Comparison of ENCODE assay signal across 8 mouse cellular contexts in genomic region chr11:94265134-94265785, GRCm38 (mm10). TPM values are rescaled to one million over a fixed set of nuclear protein-coding genes. Genes with fewer than 3 reads are reported as not detected.
A peak's percentile ranks its signal among the peaks of the same experiment; 100 is the strongest.
DNase-seq lines count a peak whose midpoint lies in the region; ATAC-seq and TF ChIP-seq lines count a peak whose summit lies in the region.

No protein-coding gene starts in this region.

- no peaks in the 10 kb centered on the region for H3K36me3 ChIP-seq in forebrain, embryonic 13.5 days (ENCODE audit: poor library complexity, severe bottlenecking)
- H3K36me3 ChIP-seq in hindbrain, embryonic 11.5 days (ENCODE audit: control insufficient read depth, insufficient read depth, low read length): no peaks in the 10 kb centered on the region
- H3K36me3 ChIP-seq in limb, embryonic 11.5 days (ENCODE audit: control insufficient read depth, insufficient read depth, low read length): no peaks in the 10 kb centered on the region
- H3K36me3 ChIP-seq in midbrain, embryonic 10.5 days: no peaks in the 10 kb centered on the region
- no peaks in the 10 kb centered on the region for H3K36me3 ChIP-seq in small intestine, adult 2 months (ENCODE audit: control insufficient read depth, insufficient read depth, low read length)

- TF ChIP-seq CTCF in small intestine, adult 2 months (IDR thresholded peaks at IDR 0.05; ENCODE audit: extremely low read depth, insufficient read length, insufficient replicate concordance, low read depth, low read length): peak; percentile 50; the same call in 1 of the 2 replicates

- TF ChIP-seq POLR2A in small intestine, adult 2 months (IDR thresholded peaks at IDR 0.05; ENCODE audit: low read depth, low read length): no peak

- peak overlapping the region; percentile 53 for H3K9ac ChIP-seq in forebrain, embryonic 13.5 days
- H3K9ac ChIP-seq in hindbrain, embryonic 11.5 days (ENCODE audit: low read depth, low read length): no peak overlapping the region; the same call in 1 of the 2 replicates
- 0 out of 2 replicates have a peak overlapping the region, but pooled peaks have one; percentile 2 for H3K9ac ChIP-seq in limb, embryonic 11.5 days (ENCODE audit: low read length)

- H3K27me3 ChIP-seq in forebrain, embryonic 13.5 days: no peaks in the 10 kb centered on the region
- H3K27me3 ChIP-seq in hindbrain, embryonic 11.5 days (ENCODE audit: control insufficient read depth, insufficient read depth, low read length): no peaks in the 10 kb centered on the region
- H3K27me3 ChIP-seq in limb, embryonic 11.5 days (ENCODE audit: control insufficient read depth, insufficient read depth, low read length): no peaks in the 10 kb centered on the region
- H3K27me3 ChIP-seq in midbrain, embryonic 10.5 days (ENCODE audit: low read depth, poor library complexity, severe bottlenecking): no peaks in the 10 kb centered on the region
- H3K27me3 ChIP-seq in small intestine, adult 2 months (ENCODE audit: control insufficient read depth, insufficient read depth, low read length): no peaks in the 10 kb centered on the region

- H3K27ac ChIP-seq in forebrain, embryonic 13.5 days: 0 out of 2 replicates have a peak overlapping the region, but pooled peaks have one; percentile 1
- H3K27ac ChIP-seq in hindbrain, embryonic 11.5 days (ENCODE audit: low read depth, low read length): no peak overlapping the region
- H3K27ac ChIP-seq in limb, embryonic 11.5 days (replicated peaks; ENCODE audit: low read depth, low read length): no peak overlapping the region
- H3K27ac ChIP-seq in midbrain, embryonic 10.5 days (replicated peaks): peak overlapping the region; percentile 72
- H3K27ac ChIP-seq in small intestine, adult 2 months (ENCODE audit: insufficient read depth, low read depth, low read length): no peak overlapping the region

- peak; percentile 78 for ATAC-seq in forebrain, embryonic 13.5 days
- ATAC-seq in hindbrain, embryonic 11.5 days (ENCODE audit: low FRiP score): peak; percentile 57
- ATAC-seq in limb, embryonic 11.5 days (ENCODE audit: insufficient number of reproducible peaks, low FRiP score, low TSS enrichment, low read depth): peak; percentile 55

- WGBS in forebrain, embryonic 13.5 days: 1% methylated on average over 18 of the region's 18 CpGs
- WGBS in hindbrain, embryonic 11.5 days: 1% methylated on average over 18 of the region's 18 CpGs
- WGBS in limb, embryonic 11.5 days: 2% methylated on average over 18 of the region's 18 CpGs
- 3% methylated on average over 18 of the region's 18 CpGs for WGBS in midbrain, embryonic 10.5 days
- WGBS in small intestine, adult 2 months: 5% methylated on average over 18 of the region's 18 CpGs

- H3K4me3 ChIP-seq in forebrain, embryonic 13.5 days: peak overlapping the region; percentile 36
- H3K4me3 ChIP-seq in hindbrain, embryonic 11.5 days (ENCODE audit: low read depth, low read length): peak overlapping the region; percentile 29
- peak overlapping the region; percentile 12 for H3K4me3 ChIP-seq in limb, embryonic 11.5 days (ENCODE audit: low read depth, low read length)
- peak overlapping the region; percentile 53 for H3K4me3 ChIP-seq in midbrain, embryonic 10.5 days
- peak overlapping the region; percentile 25; the same call in 1 of the 2 replicates for H3K4me3 ChIP-seq in small intestine, adult 2 months (ENCODE audit: low read depth, low read length)

- H3K4me2 ChIP-seq in forebrain, embryonic 13.5 days: peak overlapping the region; percentile 59
- H3K4me2 ChIP-seq in hindbrain, embryonic 11.5 days (replicated peaks; ENCODE audit: low read depth, low read length): peak overlapping the region; percentile 45
- H3K4me2 ChIP-seq in limb, embryonic 11.5 days (ENCODE audit: low read depth, severe bottlenecking): peak overlapping the region; percentile 35; the same call in 1 of the 2 replicates

- H3K4me1 ChIP-seq in forebrain, embryonic 13.5 days: peaks cover 6% of the 10 kb centered on the region; the same call in 1 of the 2 replicates
- no peaks in the 10 kb centered on the region for H3K4me1 ChIP-seq in hindbrain, embryonic 11.5 days (replicated peaks; ENCODE audit: control insufficient read depth, insufficient read depth, low read length)
- H3K4me1 ChIP-seq in limb, embryonic 11.5 days (ENCODE audit: control insufficient read depth, insufficient read depth, low read length): peaks cover 7% of the 10 kb centered on the region
- peaks cover 12% of the 10 kb centered on the region for H3K4me1 ChIP-seq in midbrain, embryonic 10.5 days
- no peaks in the 10 kb centered on the region for H3K4me1 ChIP-seq in small intestine, adult 2 months (ENCODE audit: control insufficient read depth, insufficient read depth, insufficient read length, low read length)

- DNase-seq in layer of hippocampus, postnatal 10 days (ENCODE audit: low spot score in 2 of 2): peak; percentile 60 to 69
- DNase-seq in layer of hippocampus, adult 8-10 months (ENCODE audit: low spot score in 2 of 2): no peak
- DNase-seq in cerebellum, adult 11-12 months: peak; percentile 73
- DNase-seq in hindbrain, embryonic 11.5 days (ENCODE audit: low spot score): peak; percentile 73
- DNase-seq in limb, embryonic 11.5 days (ENCODE audit: low spot score): peak; percentile 80
- peak; percentile 59 for DNase-seq in midbrain, embryonic 10.5 days (ENCODE audit: low spot score)

- H3K9me3 ChIP-seq in forebrain, embryonic 13.5 days (replicated peaks): no peaks in the 10 kb centered on the region
- no peaks in the 10 kb centered on the region for H3K9me3 ChIP-seq in hindbrain, embryonic 11.5 days (ENCODE audit: control insufficient read depth, low read length)
- H3K9me3 ChIP-seq in limb, embryonic 11.5 days (ENCODE audit: control insufficient read depth, low read length): no peaks in the 10 kb centered on the region
- no peaks in the 10 kb centered on the region for H3K9me3 ChIP-seq in midbrain, embryonic 10.5 days (replicated peaks)

RNA-seq across cellular contexts. Expression of gene Gm21885, which starts 16.4 kb away (rescaled TPM):
- total RNA-seq in layer of hippocampus, postnatal 10 days (2021): not detected
- total RNA-seq in layer of hippocampus, adult 8-10 months (2022): not detected
- 0.68 TPM in 1 of 2 replicates, not detected in the other for polyA plus RNA-seq in forebrain, embryonic 13.5 days (2015; fragmentation: Nextera tagmentation; extraction: Ambion mirVana)
- polyA plus RNA-seq in hindbrain, embryonic 11.5 days (2014; fragmentation: Nextera tagmentation; extraction: Ambion mirVana): 0.68 TPM in 1 of 2 replicates, not detected in the other
- polyA plus RNA-seq in limb, embryonic 11.5 days (2014; fragmentation: Nextera tagmentation; extraction: Ambion mirVana): 0.51 and 0.52 TPM in 2 replicates
- not detected in 2 replicates for polyA plus RNA-seq in midbrain, embryonic 10.5 days (2016; fragmentation: Nextera tagmentation; extraction: Ambion mirVana)
- polyA plus RNA-seq in small intestine, adult 2 months (2012; rRNA removed): 2.1 and 4.1 TPM in 2 replicates

RNA-seq across cellular contexts. Expression of gene Wfikkn2, which starts 19.5 kb away (rescaled TPM):
- total RNA-seq in layer of hippocampus, postnatal 10 days (2021): 1 to 10 TPM; 1.5 to 2.0 TPM
- total RNA-seq in layer of hippocampus, adult 8-10 months (2022): 1 to 10 TPM; 1.3 to 2.4 (median 1.9) TPM
- polyA plus RNA-seq in forebrain, embryonic 13.5 days (2015; fragmentation: Nextera tagmentation; extraction: Ambion mirVana): 3.7 and 4.6 TPM in 2 replicates
- 0.95 and 1.8 TPM in 2 replicates for polyA plus RNA-seq in hindbrain, embryonic 11.5 days (2014; fragmentation: Nextera tagmentation; extraction: Ambion mirVana)
- 5.3 and 8.0 TPM in 2 replicates for polyA plus RNA-seq in limb, embryonic 11.5 days (2014; fragmentation: Nextera tagmentation; extraction: Ambion mirVana)
- 0.27 and 0.99 TPM in 2 replicates for polyA plus RNA-seq in midbrain, embryonic 10.5 days (2016; fragmentation: Nextera tagmentation; extraction: Ambion mirVana)
- polyA plus RNA-seq in small intestine, adult 2 months (2012; rRNA removed): 0.55 and 0.82 TPM in 2 replicates

RNA-seq across cellular contexts. Expression of gene Tob1, which starts 54.0 kb away (rescaled TPM):
- total RNA-seq in layer of hippocampus, postnatal 10 days (2021): 10 to 100 TPM; 29.2 to 31.3 TPM
- total RNA-seq in layer of hippocampus, adult 8-10 months (2022): 10 to 100 TPM; 35.8 to 44.1 (median 39.9) TPM
- polyA plus RNA-seq in forebrain, embryonic 13.5 days (2015; fragmentation: Nextera tagmentation; extraction: Ambion mirVana): 39.0 and 41.0 TPM in 2 replicates
- polyA plus RNA-seq in hindbrain, embryonic 11.5 days (2014; fragmentation: Nextera tagmentation; extraction: Ambion mirVana): 36.7 and 38.9 TPM in 2 replicates
- 28.9 and 31.8 TPM in 2 replicates for polyA plus RNA-seq in limb, embryonic 11.5 days (2014; fragmentation: Nextera tagmentation; extraction: Ambion mirVana)
- polyA plus RNA-seq in midbrain, embryonic 10.5 days (2016; fragmentation: Nextera tagmentation; extraction: Ambion mirVana): 18.4 and 21.6 TPM in 2 replicates
- 80.2 and 180 TPM in 2 replicates for polyA plus RNA-seq in small intestine, adult 2 months (2012; rRNA removed)

RNA-seq across cellular contexts. Expression of gene Luc7l3, which starts 56.5 kb away (rescaled TPM):
- 100 to 1,000 TPM; 127 to 142 TPM for total RNA-seq in layer of hippocampus, postnatal 10 days (2021)
- total RNA-seq in layer of hippocampus, adult 8-10 months (2022): 100 to 1,000 TPM; 101 to 126 (median 109) TPM
- polyA plus RNA-seq in forebrain, embryonic 13.5 days (2015; fragmentation: Nextera tagmentation; extraction: Ambion mirVana): 164 and 173 TPM in 2 replicates
- 118 and 125 TPM in 2 replicates for polyA plus RNA-seq in hindbrain, embryonic 11.5 days (2014; fragmentation: Nextera tagmentation; extraction: Ambion mirVana)
- 123 and 125 TPM in 2 replicates for polyA plus RNA-seq in limb, embryonic 11.5 days (2014; fragmentation: Nextera tagmentation; extraction: Ambion mirVana)
- polyA plus RNA-seq in midbrain, embryonic 10.5 days (2016; fragmentation: Nextera tagmentation; extraction: Ambion mirVana): 105 and 109 TPM in 2 replicates
- 0.74 and 1.4 TPM in 2 replicates for polyA plus RNA-seq in small intestine, adult 2 months (2012; rRNA removed)

Comparison
In these comparisons a context has a peak if more than half of its experiments do, and no peak if none do; other contexts are left out.
1. DNase-seq: peak in layer of hippocampus, postnatal 10 days (2 of 2), cerebellum, adult 11-12 months (single experiment), hindbrain, embryonic 11.5 days (single experiment), limb, embryonic 11.5 days (single experiment) and midbrain, embryonic 10.5 days (single experiment); none in layer of hippocampus, adult 8-10 months (0 of 2).
2. H3K27ac ChIP-seq: peak in forebrain, embryonic 13.5 days (single experiment) and midbrain, embryonic 10.5 days (single experiment); none in hindbrain, embryonic 11.5 days (single experiment), limb, embryonic 11.5 days (single experiment) and small intestine, adult 2 months (single experiment).
3. Peak in every context shown above with its lines, with median percentiles within 50 percentile points of each other: ATAC-seq, H3K4me2 ChIP-seq and H3K4me3 ChIP-seq.